Mouse (Mus musculus): ENCODE results near the gene Gm13697.
"Not testable (repeated sequence)": the region's sequence is repeated elsewhere in the genome, so short reads cannot be mapped to it uniquely, and the experiment has no call there.

Gene Gm13697

GRCm38 (mm10) chr2:83984443-83984842 is at the start of gene Gm13697:
Gene Gm13697 (plus strand): TSS chr2:83984743.
- DNase-seq, result not testable (repeated sequence)

GRCm38 (mm10) chr2:83940931-83941361 is 43.6 kb upstream of the Gm13697 start, which contains the start of gene Zswim2:
Gene Zswim2 (minus strand): TSS chr2:83941228.
- DNase-seq, result peak; percentile 49

- no peak for DNase-seq
Observed at GRCm38 (mm10) chr2:83941378-83941777, 43.2 kb upstream of the Gm13697 start.

GRCm38 (mm10) chr2:83941792-83942191 is 42.8 kb upstream of the Gm13697 start:
- DNase-seq, result no peak

GRCm38 (mm10) chr2:83955393-83955792 is 29.1 kb upstream of the Gm13697 start, which contains the start of gene Gm13698:
Gene Gm13698 (plus strand): TSS chr2:83955693.
- not testable (repeated sequence) for DNase-seq

GRCm38 (mm10) chr2:83961203-83961602 is 23.3 kb upstream of the Gm13697 start, which contains the start of gene Gm13693:
Gene Gm13693 (plus strand): TSS chr2:83961503.
- not testable (repeated sequence) for DNase-seq

GRCm38 (mm10) chr2:83967013-83967412 is 17.5 kb upstream of the Gm13697 start, which contains the start of gene Gm13695:
Gene Gm13695 (plus strand): TSS chr2:83967313.
- DNase-seq, result not testable (repeated sequence)

- DNase-seq, result not testable (repeated sequence)
Observed at GRCm38 (mm10) chr2:83972823-83973222, 11.7 kb upstream of the Gm13697 start, which contains the start of gene Gm13696. Gene Gm13696 (plus strand): TSS chr2:83973123.

- not testable (repeated sequence) for DNase-seq
Observed at GRCm38 (mm10) chr2:83978633-83979032, 5.9 kb upstream of the Gm13697 start, which contains the start of gene Gm13694. Gene Gm13694 (plus strand): TSS chr2:83978933.

- not testable (repeated sequence) for DNase-seq
Observed at GRCm38 (mm10) chr2:83990253-83990652, 5.7 kb downstream of the Gm13697 start, which contains the start of gene Gm13691. Gene Gm13691 (plus strand): TSS chr2:83990553.

- DNase-seq, result not testable (repeated sequence)
Observed at GRCm38 (mm10) chr2:83993639-83994255, 9.2 kb downstream of the Gm13697 start.

- DNase-seq, result not testable (repeated sequence)
Observed at GRCm38 (mm10) chr2:83994526-83994925, 10.0 kb downstream of the Gm13697 start.

GRCm38 (mm10) chr2:84008913-84009312 is 24.4 kb downstream of the Gm13697 start:
- no peak for DNase-seq

- DNase-seq, result no peak
Observed at GRCm38 (mm10) chr2:84009818-84010217, 25.3 kb downstream of the Gm13697 start.

GRCm38 (mm10) chr2:84014572-84014971 is 30.0 kb downstream of the Gm13697 start:
- no peak for DNase-seq

- DNase-seq, result not testable (repeated sequence)
Observed at GRCm38 (mm10) chr2:84016291-84016690, 31.7 kb downstream of the Gm13697 start.

GRCm38 (mm10) chr2:84018330-84018729 is 33.8 kb downstream of the Gm13697 start:
- no peak for DNase-seq

- no peak for DNase-seq
Observed at GRCm38 (mm10) chr2:84019519-84020305, 35.2 kb downstream of the Gm13697 start.

GRCm38 (mm10) chr2:84021930-84022329 is 37.4 kb downstream of the Gm13697 start:
- no peak for DNase-seq

GRCm38 (mm10) chr2:84022905-84023304 is 38.4 kb downstream of the Gm13697 start:
- DNase-seq, result no peak

- DNase-seq, result no peak
Observed at GRCm38 (mm10) chr2:84023319-84023718, 38.8 kb downstream of the Gm13697 start.

- DNase-seq, result no peak
Observed at GRCm38 (mm10) chr2:84025217-84025616, 40.7 kb downstream of the Gm13697 start.

- DNase-seq, result no peak
Observed at GRCm38 (mm10) chr2:84032505-84032904, 48.0 kb downstream of the Gm13697 start.
